Comparison of ENCODE assay signal across 11 mouse cellular contexts in genomic region chr10:99250874-99251281, GRCm38 (mm10). TPM values are rescaled to one million over a fixed set of nuclear protein-coding genes. Genes with fewer than 3 reads are reported as not detected.
A peak's percentile ranks its signal among the peaks of the same experiment; 100 is the strongest.
DNase-seq lines count a peak whose midpoint lies in the region; ATAC-seq lines count a peak whose summit lies in the region.
"Had no signal": no experiment of that assay in that cellular context is flagged by ENCODE, and none has a peak within 500 bp of the region (broad histone marks: within the 10 kb centered on the region; RNA-seq: fewer than 3 reads in every experiment).

No protein-coding gene starts in this region.

- ATAC-seq in heart, embryonic 12.5 days (ENCODE audit: insufficient number of reproducible peaks, low FRiP score): no peak
- no peak for ATAC-seq in heart, embryonic 14.5 days (ENCODE audit: insufficient number of reproducible peaks, insufficient read depth, low FRiP score, low read depth)
- ATAC-seq in monocyte, adult 5-6 weeks (replicated peaks; ENCODE audit: insufficient number of reproducible peaks, low FRiP score, low TSS enrichment, poor library complexity, severe bottlenecking): no peak
- ATAC-seq in liver, embryonic 12.5 days: no peak
- ATAC-seq: hindbrain, postnatal 0 days had no signal

- H3K4me2 ChIP-seq in heart, embryonic 12.5 days: peak overlapping the region; percentile 48
- peak overlapping the region; percentile 55 for H3K4me2 ChIP-seq in heart, embryonic 14.5 days (ENCODE audit: low read length)
- no peak overlapping the region for H3K4me2 ChIP-seq in liver, embryonic 12.5 days

- H3K27me3 ChIP-seq in heart, embryonic 12.5 days (replicated peaks): no peaks in the 10 kb centered on the region
- no peaks in the 10 kb centered on the region for H3K27me3 ChIP-seq in heart, embryonic 10.5 days (ENCODE audit: insufficient read depth, poor library complexity, severe bottlenecking)
- no peaks in the 10 kb centered on the region for H3K27me3 ChIP-seq in heart, embryonic 14.5 days (ENCODE audit: control insufficient read depth, insufficient read depth, low read length)
- no peaks in the 10 kb centered on the region for H3K27me3 ChIP-seq in liver, embryonic 12.5 days (replicated peaks)

- H3K4me1 ChIP-seq in heart, embryonic 12.5 days (replicated peaks): peaks cover 12% of the 10 kb centered on the region
- peaks cover 3% of the 10 kb centered on the region; the same call in 1 of the 2 replicates for H3K4me1 ChIP-seq in heart, embryonic 10.5 days
- H3K4me1 ChIP-seq in heart, embryonic 14.5 days (ENCODE audit: control insufficient read depth in 2 of 2, insufficient read depth in 2 of 2, low read length in 2 of 2): peaks cover 10 to 20% of the 10 kb centered on the region in 2 experiments; a peak in 3 of 4 replicates
- H3K4me1 ChIP-seq in liver, embryonic 12.5 days: no peaks in the 10 kb centered on the region

- H3K27ac ChIP-seq in heart, embryonic 12.5 days (ENCODE audit: poor library complexity, severe bottlenecking): no peak overlapping the region
- no peak overlapping the region for H3K27ac ChIP-seq in heart, embryonic 10.5 days
- H3K27ac ChIP-seq in heart, embryonic 14.5 days (replicated peaks in 1 of 2; ENCODE audit: control insufficient read depth in 1 of 2, insufficient read depth in 1 of 2, low read depth in 2 of 2, low read length in 2 of 2): peak overlapping the region; percentile 4 to 34; a peak in 3 of 4 replicates
- no peak overlapping the region for H3K27ac ChIP-seq in liver, embryonic 12.5 days
- H3K27ac ChIP-seq: hindbrain, postnatal 0 days; kidney, postnatal 0 days had no signal

- WGBS in heart, embryonic 12.5 days: 49% methylated on average over 11 of the region's 11 CpGs
- WGBS in heart, embryonic 10.5 days: 61% methylated on average over 11 of the region's 11 CpGs
- WGBS in heart, embryonic 14.5 days: 27% methylated on average over 11 of the region's 11 CpGs
- 60% methylated on average over 11 of the region's 11 CpGs for WGBS in liver, embryonic 12.5 days (ENCODE audit: insufficient replicate concordance)

- no peaks in the 10 kb centered on the region for H3K9me3 ChIP-seq in heart, embryonic 12.5 days (replicated peaks)
- H3K9me3 ChIP-seq in heart, embryonic 10.5 days: no peaks in the 10 kb centered on the region
- no peaks in the 10 kb centered on the region for H3K9me3 ChIP-seq in heart, embryonic 14.5 days (ENCODE audit: control insufficient read depth, low read length)
- H3K9me3 ChIP-seq in liver, embryonic 12.5 days (replicated peaks): no peaks in the 10 kb centered on the region

- H3K36me3 ChIP-seq in heart, embryonic 12.5 days: no peaks in the 10 kb centered on the region
- no peaks in the 10 kb centered on the region for H3K36me3 ChIP-seq in heart, embryonic 10.5 days
- H3K36me3 ChIP-seq in heart, embryonic 14.5 days (ENCODE audit: control insufficient read depth, insufficient read depth, low read length): no peaks in the 10 kb centered on the region
- H3K36me3 ChIP-seq in liver, embryonic 12.5 days: no peaks in the 10 kb centered on the region

- DNase-seq in heart, embryonic 10.5 days (ENCODE audit: low spot score): no peak
- DNase-seq in right cerebral cortex, adult 2 months (ENCODE audit: low spot score in 2 of 2): peak; percentile 65 to 69
- DNase-seq in right cerebral cortex, postnatal 14 days: no peak
- DNase-seq: gastrocnemius, postnatal 25 days; thymus, postnatal 25 days had no signal

- no peak overlapping the region for H3K9ac ChIP-seq in heart, embryonic 12.5 days
- H3K9ac ChIP-seq in heart, embryonic 14.5 days (ENCODE audit: low read length): peak overlapping the region; percentile 42; the same call in 1 of the 2 replicates
- H3K9ac ChIP-seq in liver, embryonic 12.5 days: no peak overlapping the region

- H3K4me3 ChIP-seq in heart, embryonic 12.5 days: no peak overlapping the region
- H3K4me3 ChIP-seq in heart, embryonic 10.5 days: no peak overlapping the region
- H3K4me3 ChIP-seq in heart, embryonic 14.5 days (ENCODE audit: control insufficient read depth in 1 of 2, insufficient read depth in 1 of 2, low read depth in 1 of 2, low read length in 2 of 2): peak overlapping the region in 1 of 2 experiments; percentile 12; a peak in 1 of 4 replicates
- H3K4me3 ChIP-seq in liver, embryonic 12.5 days: no peak overlapping the region

RNA-seq across cellular contexts. Expression of gene Dusp6, which starts 12.2 kb away (rescaled TPM):
- 52.6 and 57.1 TPM in 2 replicates for polyA plus RNA-seq in heart, embryonic 12.5 days (2016; fragmentation: Nextera tagmentation; extraction: Ambion mirVana)
- 58.5 and 65.3 TPM in 2 replicates for polyA plus RNA-seq in heart, embryonic 10.5 days (2016; fragmentation: Nextera tagmentation; extraction: Ambion mirVana)
- 42.4 and 43.4 TPM in 2 replicates for polyA plus RNA-seq in heart, embryonic 14.5 days (2014; fragmentation: Nextera tagmentation; extraction: Ambion mirVana)
- 114 to 201 TPM (median 184 TPM) in 3 replicates for total RNA-seq in monocyte, adult 5-6 weeks (2017)
- 17.9 and 18.7 TPM in 2 replicates for polyA plus RNA-seq in liver, embryonic 12.5 days (2016; fragmentation: Nextera tagmentation; extraction: Ambion mirVana)

Comparison
In these comparisons a context has a peak if more than half of its experiments do, and no peak if none do; other contexts are left out.
1. H3K27ac ChIP-seq: peak in heart, embryonic 14.5 days (2 of 2); none in heart, embryonic 12.5 days (single experiment), heart, embryonic 10.5 days (single experiment) and liver, embryonic 12.5 days (single experiment).
2. DNase-seq: peak in right cerebral cortex, adult 2 months (2 of 2); none in heart, embryonic 10.5 days (single experiment) and right cerebral cortex, postnatal 14 days (single experiment).